Mouse (Mus musculus): ENCODE measurements around the gene Mrps27.

DNA sequence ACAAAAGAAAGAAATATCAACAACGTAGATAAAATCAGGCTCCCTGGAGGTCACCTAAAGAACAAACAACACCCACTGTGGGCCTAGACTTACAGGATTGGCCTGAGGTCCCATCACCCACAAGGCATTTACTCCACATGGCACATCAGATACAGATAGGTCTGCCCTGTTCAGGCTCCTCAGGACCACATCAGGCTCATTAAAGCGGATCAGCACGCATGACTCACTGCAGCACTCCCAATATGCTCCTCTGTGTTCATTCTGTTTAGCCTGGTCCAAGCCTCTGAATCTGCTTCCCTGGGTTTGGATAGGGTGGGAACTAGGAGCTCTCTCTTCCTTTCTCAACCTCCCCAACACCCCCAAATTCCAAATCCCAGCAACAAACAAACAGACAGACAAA lies 107.9 kb downstream of the Mrps27 start:
- TF ChIP-seq EP300 (IDR thresholded peaks at IDR 0.05; ENCODE audit: low read length) (no peak), POLR2A (IDR thresholded peaks at IDR 0.05; ENCODE audit: low read depth, low read length) (no peak), HCFC1 (IDR thresholded peaks at IDR 0.05; ENCODE audit: low read depth, low read length) (no peak), ZMIZ1 (IDR thresholded peaks at IDR 0.05; ENCODE audit: low read depth, low read length) (no peak), CTCF (conservative IDR thresholded peaks at IDR 0.05 in 1 of 2, IDR thresholded peaks at IDR 0.05 in 1 of 2; ENCODE audit: low read depth in 2 of 2, low read length in 2 of 2) (no peak), JUND (conservative IDR thresholded peaks at IDR 0.05; ENCODE audit: low read depth, low read length) (no peak), TBP (conservative IDR thresholded peaks at IDR 0.05; ENCODE audit: low read depth, low read length) (no peak), USF1 (IDR thresholded peaks at IDR 0.05; ENCODE audit: low read depth, low read length) (no peak), MAX (IDR thresholded peaks at IDR 0.05; ENCODE audit: low read length) (no peak), NRF1 (IDR thresholded peaks at IDR 0.05; ENCODE audit: low read depth, low read length) (no peak)
